Mouse (Mus musculus): ENCODE measurements at regions not wholly inside any gene's neighbourhood (a gene's known extent, or its start where the extent isn't known, plus 50 kb on each side); places are given as distances from the start of the nearest gene placed in this dataset.

DNA sequence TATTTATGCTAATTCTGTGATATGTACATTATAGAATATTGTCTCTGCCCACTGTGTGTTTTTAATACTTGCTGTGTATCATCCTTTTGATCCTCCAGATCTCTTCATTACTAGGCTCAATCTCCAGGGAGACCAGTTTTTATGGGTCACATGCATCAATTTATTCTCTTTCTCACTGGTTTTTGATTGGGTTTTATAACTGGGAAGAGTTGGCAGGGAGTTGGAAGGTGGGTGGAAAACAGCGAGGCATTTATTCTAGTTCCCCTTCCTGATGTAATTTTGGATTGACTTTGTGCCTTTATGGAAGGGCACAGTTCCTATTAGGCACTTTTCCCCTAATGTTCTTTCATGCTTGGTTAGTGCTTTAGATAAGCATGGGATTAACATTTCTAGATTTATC lies 241.4 kb upstream of the Cypt15 start:
- DNase-seq: no peak

DNA sequence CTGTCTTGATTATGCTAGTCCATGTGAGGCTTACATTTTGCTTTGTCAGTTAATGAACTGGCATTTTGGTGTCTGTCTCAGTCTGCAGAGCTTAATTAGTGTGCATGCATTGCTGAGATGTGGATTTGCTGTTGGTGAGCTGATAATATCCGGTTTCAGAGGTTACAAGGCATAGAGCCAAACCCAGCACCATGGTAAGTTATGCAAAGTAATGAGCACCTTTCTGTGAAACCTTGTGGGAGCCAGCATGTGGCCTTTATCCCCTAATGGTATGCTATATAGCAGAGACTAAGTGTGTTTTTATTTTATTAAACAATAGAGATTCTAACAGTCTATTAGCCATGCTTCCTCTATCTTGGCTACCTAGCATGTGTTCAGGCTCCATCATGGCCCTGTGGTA lies 240.1 kb upstream of the Cypt15 start:
- no peak for DNase-seq

DNA sequence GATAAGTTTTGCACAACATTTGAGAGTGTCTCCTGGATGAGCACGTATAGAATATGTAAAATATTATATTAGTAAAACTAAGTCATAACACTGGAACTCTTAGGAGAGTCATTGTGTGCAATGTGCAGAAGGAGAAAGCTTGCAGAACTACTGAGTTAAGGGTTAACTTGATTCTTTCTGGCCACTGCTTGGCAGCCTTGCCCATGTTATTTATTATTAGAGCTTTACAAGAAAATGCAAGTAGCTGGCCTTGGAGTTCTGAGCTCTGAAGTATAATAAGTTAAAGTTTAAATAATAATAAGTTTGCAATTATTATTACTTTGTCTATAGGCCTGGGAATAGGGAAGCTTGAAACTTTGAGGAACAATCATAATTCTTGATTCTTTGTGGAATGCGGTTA lies 216.7 kb upstream of the Cypt15 start:
- peak in 1 of 2 experiments; percentile 2 for DNase-seq

Data from kidney, postnatal 36 days (tissue).